Mouse (Mus musculus) heart, postnatal 0 days (tissue): ENCODE results near the gene Txnip. TPM values are rescaled to one million over a fixed set of nuclear protein-coding genes. Genes with fewer than 3 reads are reported as not detected.

ENCODE experiments used
- ATAC-seq: fragments of 200-750 bp; cut with Nextera tagmentation; 2 replicates; pipeline ENCODE4 v1.8.0; 2017; ENCODE audit warnings: low read depth, moderate number of reproducible peaks, moderate library complexity; ENCODE audit not compliant: insufficient read depth
- DNase-seq: peaks from one replicate; pipeline ENCODE4 v3.0.0-alpha.2; 2016; ENCODE audit warnings: low spot score
- H3K27ac ChIP-seq: fragments of 300-500 bp; sonication (generic); 2 replicates; pipeline ENCODE4 v1.5.1; 2014; ENCODE audit warnings: low read depth, mild to moderate bottlenecking
- H3K27me3 ChIP-seq: fragments of 300-500 bp; sonication (generic); 2 replicates; pipeline ENCODE4 v1.6.1; 2014; ENCODE audit warnings: low read length, mixed read lengths; ENCODE audit not compliant: control insufficient read depth, insufficient read depth
- H3K36me3 ChIP-seq: fragments of 300-500 bp; sonication (generic); replicated peaks from 2 replicates; pipeline ENCODE4 v1.6.1; 2014; ENCODE audit warnings: low read length, mixed read lengths; ENCODE audit not compliant: control insufficient read depth, insufficient read depth
- H3K4me1 ChIP-seq: fragments of 300-500 bp; sonication (generic); 2 replicates; pipeline ENCODE4 v1.6.1; 2014; ENCODE audit warnings: antibody characterized with exemption; ENCODE audit not compliant: control insufficient read depth, insufficient read depth
- H3K4me2 ChIP-seq: fragments of 300-500 bp; sonication (generic); 2 replicates; pipeline ENCODE4 v1.6.1; 2014; ENCODE audit warnings: low read depth, mild to moderate bottlenecking, low read length, moderate library complexity
- H3K4me3 ChIP-seq: fragments of 300-500 bp; sonication (generic); 2 replicates; pipeline ENCODE4 v1.5.1; 2014; ENCODE audit warnings: low read depth, low read length
- H3K9ac ChIP-seq: fragments of 300-500 bp; sonication (generic); replicated peaks from 2 replicates; pipeline ENCODE4 v1.6.1; 2014; ENCODE audit warnings: low read depth, low read length, mixed read lengths
- H3K9me3 ChIP-seq: fragments of 300-500 bp; sonication (generic); replicated peaks from 2 replicates; pipeline ENCODE4 v1.6.1; 2016; ENCODE audit warnings: low read length; ENCODE audit not compliant: control insufficient read depth
- CTCF ChIP-seq: IDR thresholded peaks from 2 replicates; pipeline ENCODE4 v1.5.1; 2016; ENCODE audit warnings: antibody characterized with exemption, control low read depth, low read depth
- EP300 ChIP-seq: IDR thresholded peaks from 2 replicates; pipeline ENCODE4 v1.6.1; 2016; ENCODE audit warnings: antibody characterized with exemption, low read depth
- WGBS: fragments of 180-500 bp; shearing (Covaris S2); extraction: QIAGEN DNeasy Blood & Tissue Kit; methylation state at CpG from one replicate; pipeline ENCODE4 v1.1.7; 2014; 5-methylcytosine and 5-hydroxymethylcytosine counted together
- polyA plus RNA-seq: library from polyadenylated mRNA; unstranded; fragments of >200 nt; fragmentation: Nextera tagmentation; extraction: Ambion mirVana; gene quantifications from 2 replicates; pipeline ENCODE4 v1.2.1, GENCODE M21; 2015
- total RNA-seq: library from RNA; depleted of rRNA; stranded (reverse); fragments of >200 nt; gene quantifications from 2 replicates; pipeline ENCODE4 v1.2.3, GENCODE M21; 2014; ENCODE audit warnings: low replicate concordance

The Txnip gene
- total and polyA plus RNA-seq, 2 experiments from 2014 or later = 332 to 1,196 TPM

DNA sequence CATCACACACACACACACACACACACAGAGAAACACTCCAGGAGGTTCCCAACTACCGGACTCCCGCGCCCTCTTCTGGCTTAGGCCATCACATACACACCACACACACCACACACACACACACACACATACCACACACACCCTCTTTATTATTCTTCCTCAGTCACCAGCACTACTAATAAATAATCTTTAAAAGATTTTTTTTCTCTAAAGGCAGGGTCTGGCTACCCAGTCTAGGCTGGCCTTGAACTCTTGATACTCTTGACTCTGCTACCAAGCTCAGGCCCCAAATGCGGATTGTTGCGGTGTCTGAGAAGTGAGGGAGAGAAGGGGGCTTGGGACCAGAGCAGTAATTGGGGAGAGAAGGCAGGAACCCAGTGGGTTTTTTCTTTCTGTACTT lies 37.1 kb downstream of the Txnip start:
- no peak overlapping the region for H3K9ac ChIP-seq
- H3K9me3 ChIP-seq = 0 out of 2 replicates have a peak, but pooled peaks cover 3% of the 10 kb centered on the region
- H3K27me3 ChIP-seq = no peaks in the 10 kb centered on the region
- H3K27ac ChIP-seq = no peak overlapping the region
- no peak for TF ChIP-seq CTCF
- no peak for DNase-seq
- H3K4me3 ChIP-seq = no peak overlapping the region
- no peaks in the 10 kb centered on the region for H3K36me3 ChIP-seq
- 81% methylated on average over 5 of the region's 5 CpGs for WGBS
- no peak overlapping the region for H3K4me2 ChIP-seq
- no peak for ATAC-seq
- no peaks in the 10 kb centered on the region; the same call in 1 of the 2 replicates for H3K4me1 ChIP-seq

GRCm38 (mm10) chr3:96595661-96596060 lies 37.9 kb downstream of the Txnip start:
- ATAC-seq = no peak
- H3K27ac ChIP-seq = peak overlapping the region; percentile 63
- H3K9ac ChIP-seq = no peak overlapping the region; the same call in 1 of the 2 replicates

GRCm38 (mm10) chr3:96596228-96596707 lies 38.5 kb downstream of the Txnip start, which contains the start of gene Ankrd34a:
Gene Ankrd34a (plus strand): TSS chr3:96596636.
- H3K9me3 ChIP-seq = no peaks in the 10 kb centered on the region
- H3K27me3 ChIP-seq = no peaks in the 10 kb centered on the region
- DNase-seq (peak; percentile 66), ATAC-seq (0 out of 2 replicates have a peak, but pooled peaks have one; percentile 4)
- peak within 1 kb of the TSS; percentile 59 for H3K4me3 ChIP-seq
- H3K27ac ChIP-seq = peak within 1 kb of the TSS; percentile 75
- no peak for TF ChIP-seq CTCF
- no peak for TF ChIP-seq EP300
- H3K36me3 ChIP-seq = no peaks in the 10 kb centered on the region
- peak within 1 kb of the TSS; percentile 70 for H3K9ac ChIP-seq
- no peaks in the 10 kb centered on the region; the same call in 1 of the 2 replicates for H3K4me1 ChIP-seq
- peak within 1 kb of the TSS; percentile 97 for H3K4me2 ChIP-seq
- WGBS = under 1% methylated on average over 18 of the region's 23 CpGs

More at GRCm38 (mm10) chr3:96595661-96596060, 37.9 kb downstream of the Txnip start:
- Histone ChIP-seq H3K36me3 (no peaks in the 10 kb centered on the region), H3K9me3 (no peaks in the 10 kb centered on the region), H3K27me3 (no peaks in the 10 kb centered on the region), H3K4me3 (no peak overlapping the region), H3K4me1 (no peaks in the 10 kb centered on the region; the same call in 1 of the 2 replicates), H3K4me2 (peak overlapping the region; percentile 97)
- WGBS = 32% methylated on average over 6 of the region's 6 CpGs
- no peak for DNase-seq
- no peak for TF ChIP-seq EP300
- TF ChIP-seq CTCF = no peak

- Histone ChIP-seq H3K9ac (peak overlapping the region; percentile 70), H3K4me3 (peak overlapping the region; percentile 59), H3K4me1 (no peaks in the 10 kb centered on the region; the same call in 1 of the 2 replicates), H3K9me3 (no peaks in the 10 kb centered on the region), H3K36me3 (no peaks in the 10 kb centered on the region), H3K27ac (peak overlapping the region; percentile 63), H3K4me2 (peak overlapping the region; percentile 97), H3K27me3 (no peaks in the 10 kb centered on the region)
- WGBS = 2% methylated on average over 9 of the region's 12 CpGs
- TF ChIP-seq EP300 (no peak), CTCF (no peak)
- DNase-seq (no peak), ATAC-seq (no peak)
Observed at GRCm38 (mm10) chr3:96596855-96597254, 39.1 kb downstream of the Txnip start.

- peaks cover 2% of the 10 kb centered on the region; the same call in 1 of the 2 replicates for H3K4me1 ChIP-seq
Observed at GRCm38 (mm10) chr3:96597435-96597891, 39.7 kb downstream of the Txnip start.

More at GRCm38 (mm10) chr3:96597435-96597891, 39.7 kb downstream of the Txnip start:
- under 1% methylated on average over 40 of the region's 40 CpGs for WGBS
- peak overlapping the region; percentile 97 for H3K4me2 ChIP-seq
- H3K27me3 ChIP-seq = no peaks in the 10 kb centered on the region
- H3K9ac ChIP-seq = peak overlapping the region; percentile 70
- peak overlapping the region; percentile 75 for H3K27ac ChIP-seq
- no peaks in the 10 kb centered on the region for H3K36me3 ChIP-seq
- no peak for ATAC-seq
- no peak for TF ChIP-seq CTCF
- no peak for TF ChIP-seq EP300
- peak; percentile 43 for DNase-seq
- H3K9me3 ChIP-seq = no peaks in the 10 kb centered on the region
- peak overlapping the region; percentile 59 for H3K4me3 ChIP-seq
